Mouse (Mus musculus) heart, adult 8-10 months (tissue): Measurements from ENCODE around the gene Chrna9. TPM values are rescaled to one million over a fixed set of nuclear protein-coding genes. Genes with fewer than 3 reads are reported as not detected.

Source experiments
- DNase-seq: peaks from one replicate; pipeline ENCODE4 v3.0.0; 2022; ENCODE audit warnings: low spot score
- total RNA-seq, 4 experiments: library from RNA; stranded (reverse); gene quantifications; 2 replicates each; pipeline ENCODE4 v1.2.4; 2022

Gene Chrna9
- total RNA-seq = under 1 TPM in 1 of 4 experiments, not detected in 3; 0.55 TPM

DNA sequence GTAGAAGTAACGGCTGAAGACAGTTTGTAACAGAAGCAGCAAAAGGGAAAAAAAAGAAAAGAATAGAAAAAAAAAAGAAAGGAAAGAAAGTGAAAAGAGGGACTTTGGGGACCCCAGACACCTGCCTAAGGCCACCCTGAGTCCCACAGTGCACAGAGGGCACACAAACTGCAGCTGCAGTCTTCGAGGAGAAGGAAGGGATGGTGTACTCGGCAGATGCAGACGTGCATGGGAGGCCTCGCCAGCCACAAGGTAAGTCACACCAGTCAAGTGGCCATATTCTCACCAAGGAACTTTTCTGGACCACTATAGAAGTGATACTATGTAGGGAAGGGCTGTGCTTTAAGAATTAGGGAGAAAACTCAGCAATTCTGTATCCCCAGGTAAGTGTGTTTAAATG lies at the start of gene Chrna9:
TSS of gene Chrna9 (plus strand) at position 139 of the 400 bp plus-strand sequence.
- DNase-seq = no peak

DNA sequence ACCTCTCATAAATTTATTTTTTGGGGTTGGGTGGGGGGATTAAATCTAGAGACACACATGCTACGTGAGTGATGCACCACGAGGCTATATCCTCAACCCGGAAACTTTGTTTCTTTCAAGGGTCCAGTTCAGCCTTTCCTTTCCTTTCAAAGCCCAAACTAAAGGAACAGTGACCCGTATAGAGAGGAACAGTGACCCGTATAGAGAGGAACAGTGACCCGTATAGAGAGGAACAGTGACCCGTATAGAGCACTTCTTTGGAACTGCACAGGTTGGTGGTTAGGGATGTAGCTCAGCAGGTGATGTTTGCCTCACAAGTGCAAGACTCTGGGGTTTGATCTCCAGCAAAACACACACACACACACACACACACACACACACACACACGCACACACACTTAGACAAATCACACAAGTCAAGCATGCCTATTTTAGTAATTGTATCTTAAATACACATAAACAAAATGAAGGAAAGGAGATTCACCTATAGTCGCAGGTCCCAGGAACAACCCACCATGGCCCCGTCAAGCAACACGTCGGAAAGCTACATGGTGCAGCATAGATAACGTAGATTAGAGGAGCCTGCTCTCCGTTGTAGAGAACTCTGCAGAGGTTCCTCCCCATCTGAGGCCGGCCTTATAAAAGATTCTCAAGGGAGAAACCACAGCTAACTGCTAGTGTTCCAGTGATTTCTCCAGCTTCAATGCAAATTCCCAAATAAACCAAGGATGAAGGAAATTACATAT lies 48.9 kb upstream of the Chrna9 start:
- no peak for DNase-seq

- DNase-seq = no peak
Observed at GRCm38 (mm10) chr5:65888102-65888501, 46.6 kb upstream of the Chrna9 start.

GRCm38 (mm10) chr5:65888998-65889397 lies 45.7 kb upstream of the Chrna9 start:
- no peak for DNase-seq

DNA sequence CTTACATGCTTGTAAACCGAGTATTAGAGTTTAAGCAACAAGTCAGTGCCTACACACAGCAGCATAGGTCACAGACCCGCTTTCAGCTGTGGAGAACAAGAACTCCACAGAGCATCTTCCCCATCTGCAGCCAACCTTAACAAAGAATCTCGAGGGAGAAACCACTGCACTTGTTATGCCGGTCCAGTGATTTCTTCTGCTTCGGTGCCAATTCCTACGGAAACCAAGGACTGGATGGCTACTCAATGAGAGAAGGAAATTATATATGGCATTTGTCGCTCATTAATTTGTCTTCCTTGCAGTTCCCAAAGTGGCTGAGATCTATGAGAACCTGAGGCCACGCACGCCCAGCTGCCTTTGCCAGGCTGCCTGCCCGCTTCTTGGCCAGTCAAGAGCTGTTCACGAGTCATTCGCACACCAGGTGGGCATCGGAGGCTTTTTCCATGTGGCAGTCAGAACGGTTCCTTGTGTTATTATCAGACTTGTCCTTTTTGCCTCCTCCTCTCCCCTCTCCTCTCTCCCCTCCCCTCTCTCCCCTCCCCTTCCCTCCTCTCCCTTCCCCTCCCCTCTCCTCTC lies 43.4 kb upstream of the Chrna9 start:
- DNase-seq = no peak

GRCm38 (mm10) chr5:65895121-65895692 lies 39.5 kb upstream of the Chrna9 start:
- DNase-seq = no peak

GRCm38 (mm10) chr5:65895764-65896163 lies 39.0 kb upstream of the Chrna9 start:
- DNase-seq = no peak

DNA sequence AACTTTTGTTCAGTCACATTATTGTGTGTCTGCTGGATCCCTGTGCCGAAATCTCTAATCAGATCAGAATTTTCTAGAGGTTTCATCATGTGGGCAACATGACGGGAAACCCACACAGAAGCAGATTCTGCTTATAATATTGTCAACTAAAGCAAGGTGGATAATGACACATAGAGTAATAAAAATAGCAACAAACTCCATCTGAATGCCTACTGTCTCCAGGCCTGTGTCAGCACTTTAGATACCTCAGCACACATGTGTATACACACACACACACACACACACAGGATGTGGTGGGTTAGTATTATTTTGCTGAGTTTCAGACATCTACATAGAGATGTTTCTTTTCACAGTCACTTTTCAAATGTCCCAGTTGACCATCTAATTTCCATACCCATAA lies 37.0 kb upstream of the Chrna9 start:
- DNase-seq = no peak

DNA sequence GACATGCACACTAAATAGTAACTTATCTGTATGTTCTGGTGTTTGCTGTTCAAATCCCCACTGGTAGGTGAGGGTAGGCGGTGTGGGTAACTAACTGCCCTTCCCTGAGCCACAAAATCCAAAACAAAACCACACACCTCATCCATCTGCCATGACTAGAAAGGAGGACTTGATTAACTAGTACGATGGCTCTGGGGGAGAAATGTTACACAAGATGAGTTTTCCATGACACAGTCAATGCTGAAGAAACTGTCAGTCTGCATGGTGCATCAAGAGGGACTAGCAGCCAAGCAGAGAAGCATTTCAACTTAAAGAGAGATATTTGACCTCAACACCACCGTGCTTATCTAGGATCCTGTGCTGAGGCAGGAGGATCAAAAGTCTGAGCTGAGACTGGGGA lies 36.0 kb upstream of the Chrna9 start:
- no peak for DNase-seq

DNA sequence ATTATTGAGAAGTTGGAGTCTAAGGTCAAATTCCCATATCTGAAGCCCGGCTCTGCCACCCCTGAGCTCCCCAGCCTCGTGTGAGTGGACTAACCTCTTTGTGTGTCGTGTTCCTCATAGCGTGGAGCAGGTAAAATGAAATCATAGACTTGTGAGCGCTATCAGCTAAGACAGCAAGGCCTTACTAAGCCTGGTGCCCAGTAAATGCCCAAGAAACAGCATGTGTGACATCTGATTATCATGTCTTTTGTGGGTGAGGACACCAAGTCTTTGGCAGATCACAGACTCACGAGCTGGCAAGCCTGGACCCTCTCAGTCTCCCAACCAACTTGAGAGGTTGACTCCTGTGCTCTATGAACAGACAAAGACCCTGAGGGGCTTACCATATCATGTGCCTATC lies 34.6 kb upstream of the Chrna9 start:
- DNase-seq = no peak

- no peak for DNase-seq
Observed at GRCm38 (mm10) chr5:65900862-65901265, 33.9 kb upstream of the Chrna9 start.

GRCm38 (mm10) chr5:65901868-65902418 lies 32.8 kb upstream of the Chrna9 start:
- no peak for DNase-seq

GRCm38 (mm10) chr5:65902811-65903210 lies 31.9 kb upstream of the Chrna9 start:
- no peak for DNase-seq

DNA sequence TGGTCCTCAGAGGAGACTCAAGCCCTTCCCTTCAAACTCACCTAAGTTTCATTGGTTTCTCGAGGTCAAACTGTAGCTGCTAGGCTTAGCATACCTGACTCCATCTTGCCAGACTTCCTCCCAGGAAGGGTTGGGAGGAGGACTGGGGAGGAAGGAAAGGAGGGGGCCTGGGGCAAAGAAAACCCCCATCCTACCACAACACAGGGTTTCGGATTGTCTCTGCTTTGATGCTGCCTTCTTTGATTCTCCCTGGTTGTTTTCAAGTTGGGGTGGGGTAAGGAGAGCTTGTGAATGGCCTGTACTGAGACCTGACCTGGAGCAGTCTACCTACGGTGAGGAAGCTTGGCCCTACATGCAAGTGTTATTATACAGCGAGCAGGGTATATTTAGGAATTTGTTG lies 30.2 kb upstream of the Chrna9 start:
- DNase-seq = no peak

GRCm38 (mm10) chr5:65908751-65909150 lies 26.0 kb upstream of the Chrna9 start:
- DNase-seq = no peak

- DNase-seq = no peak
Observed at GRCm38 (mm10) chr5:65909321-65909720, 25.4 kb upstream of the Chrna9 start.

DNA sequence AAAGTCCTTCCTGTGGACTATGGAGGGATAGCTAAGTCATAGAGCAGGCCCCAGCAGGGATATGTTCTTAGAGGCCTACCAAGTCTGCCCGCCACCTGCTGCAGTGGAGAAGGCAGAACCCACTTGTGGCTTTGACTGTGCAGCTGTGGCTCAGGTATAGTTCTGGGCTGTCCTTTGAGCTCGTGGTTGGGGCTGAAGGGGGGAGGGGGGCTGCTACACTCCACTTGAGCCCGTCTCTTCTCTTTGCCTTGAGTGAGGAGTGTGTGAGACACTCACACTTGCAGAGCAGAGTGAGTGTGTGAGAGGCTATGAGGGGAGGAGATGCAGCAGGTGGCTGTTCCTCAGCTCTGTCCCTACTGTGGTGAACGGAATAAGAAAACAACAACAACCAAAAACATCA lies 24.3 kb upstream of the Chrna9 start:
- DNase-seq = no peak

- DNase-seq = no peak
Observed at GRCm38 (mm10) chr5:65911676-65912075, 23.0 kb upstream of the Chrna9 start.

- no peak for DNase-seq
Observed at GRCm38 (mm10) chr5:65912201-65912600, 22.5 kb upstream of the Chrna9 start.

- no peak for DNase-seq
Observed at GRCm38 (mm10) chr5:65913126-65913525, 21.6 kb upstream of the Chrna9 start.

DNA sequence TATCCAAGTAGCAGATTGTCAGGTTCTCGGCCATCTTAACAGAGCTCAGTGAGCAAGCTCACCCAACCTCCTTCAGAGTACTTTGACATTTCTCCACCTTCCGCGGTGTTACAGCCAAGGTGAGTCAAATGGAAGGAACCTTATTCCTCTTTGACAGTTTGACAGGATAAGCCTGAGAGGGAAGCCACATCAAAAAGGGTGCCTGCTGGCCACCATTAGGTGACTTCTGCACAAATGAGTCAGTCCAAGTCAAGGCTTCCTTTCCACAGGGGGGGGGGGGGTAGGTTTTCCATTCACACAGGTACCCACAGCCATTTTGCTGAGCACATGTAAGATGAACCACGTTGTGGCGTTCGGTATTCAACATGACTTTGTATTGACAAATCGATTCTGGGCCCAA lies 20.4 kb upstream of the Chrna9 start:
- DNase-seq = no peak

- DNase-seq = no peak
Observed at GRCm38 (mm10) chr5:65916930-65917329, 17.8 kb upstream of the Chrna9 start.

- DNase-seq = no peak
Observed at GRCm38 (mm10) chr5:65918601-65919000, 16.1 kb upstream of the Chrna9 start.
